Mouse (Mus musculus) small intestine, adult 2 months (tissue): ENCODE results near the gene Map4k3.

ENCODE experiments used
- CTCF ChIP-seq: fragments of 200-500 bp; IDR thresholded peaks from 2 replicates; pipeline ENCODE4 v1.5.1; 2012; ENCODE audit warnings: low read depth, mild to moderate bottlenecking, control low read depth, inconsistent platforms, low read length, moderate library complexity, mixed read lengths; ENCODE audit not compliant: insufficient replicate concordance, insufficient read length; ENCODE audit errors: extremely low read depth
- POLR2A ChIP-seq: fragments of 200-500 bp; IDR thresholded peaks from 2 replicates; pipeline ENCODE4 v1.6.1; 2012; ENCODE audit warnings: low read depth, mild to moderate bottlenecking, control low read depth, inconsistent platforms, low read length, moderate library complexity

DNA sequence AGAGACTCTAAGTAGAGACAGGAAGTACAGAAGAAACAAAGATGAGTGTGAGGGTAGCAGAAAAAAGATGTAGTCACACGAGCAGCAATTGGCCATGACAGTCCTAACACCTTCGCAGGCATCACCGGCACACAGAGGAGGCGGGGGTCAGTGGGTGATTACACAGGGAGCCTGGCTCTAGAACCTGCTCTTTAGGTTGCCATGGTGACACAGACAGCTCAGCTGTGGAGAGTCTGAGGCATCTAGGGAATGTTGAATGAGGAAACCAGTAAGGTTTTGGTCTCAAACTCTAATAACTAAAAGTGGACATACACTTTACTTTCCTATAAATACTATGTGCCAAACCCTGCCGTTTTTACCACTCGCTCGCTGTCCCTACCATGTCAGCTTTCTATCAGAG lies 6.6 kb downstream of the Map4k3 start:
- TF ChIP-seq POLR2A (no peak), CTCF (no peak)
